Mouse (Mus musculus): ENCODE data around the gene Anxa8.

GRCm38 (mm10) chr14:34043341-34043740 lies 42.4 kb upstream of the Anxa8 start:
- TF ChIP-seq CTCF (conservative IDR thresholded peaks at IDR 0.05; ENCODE audit: low read length) (no peak), NANOG (IDR thresholded peaks at IDR 0.05; ENCODE audit: borderline replicate concordance, low read length) (no peak), POU5F1 (IDR thresholded peaks at IDR 0.05; ENCODE audit: borderline replicate concordance, low read length) (no peak)
